Mouse (Mus musculus) myocyte (in vitro differentiated cells): ENCODE measurements around the gene Xpo4. TPM values are rescaled to one million over a fixed set of nuclear protein-coding genes. Genes with fewer than 3 reads are reported as not detected.

Experiments used
- H3K27me3 ChIP-seq: one replicate; pipeline ENCODE4 v1.6.1; 2011; ENCODE audit not compliant: control insufficient read depth, insufficient read depth, insufficient read length
- H3K36me3 ChIP-seq: one replicate; pipeline ENCODE4 v1.6.1; 2011; ENCODE audit not compliant: control insufficient read depth, insufficient read depth
- H3K4me2 ChIP-seq: one replicate; pipeline ENCODE4 v1.6.1; 2011; ENCODE audit warnings: low read depth, control low read depth
- H3K4me3 ChIP-seq: one replicate; pipeline ENCODE4 v1.5.1; 2011; ENCODE audit warnings: mild to moderate bottlenecking, control low read depth, moderate library complexity
- H3K79me2 ChIP-seq: one replicate; pipeline ENCODE4 v1.6.1; 2011; ENCODE audit not compliant: control insufficient read depth, insufficient read depth
- H3ac ChIP-seq: one replicate; pipeline ENCODE4 v1.6.1; 2011; ENCODE audit not compliant: control insufficient read depth, insufficient read length
- CEBPB ChIP-seq: IDR thresholded peaks from 2 replicates; pipeline ENCODE4 v1.6.1; 2011; ENCODE audit warnings: mild to moderate bottlenecking, moderate library complexity; ENCODE audit not compliant: poor library complexity, insufficient read depth, severe bottlenecking
- E2F4 ChIP-seq: IDR thresholded peaks from one replicate; pipeline ENCODE4 v1.6.1; 2011; ENCODE audit warnings: mild to moderate bottlenecking, control low read depth, moderate library complexity; ENCODE audit not compliant: insufficient read depth
- MAX ChIP-seq: IDR thresholded peaks from one replicate; pipeline ENCODE4 v1.6.1; 2011; ENCODE audit warnings: low read depth, mild to moderate bottlenecking, control low read depth
- MYOD1 ChIP-seq, 3 experiments: IDR thresholded peaks; one replicate each; pipeline ENCODE4 v1.6.1; 2011; ENCODE audit warnings: control low read depth in 2 of 3, low read depth in 2 of 3, mild to moderate bottlenecking in 2 of 3, moderate library complexity in 1 of 3; ENCODE audit not compliant: insufficient read length in 2 of 3, control insufficient read depth in 1 of 3
- MYOG ChIP-seq, 3 experiments: IDR thresholded peaks; one replicate each; pipeline ENCODE4 v1.6.1; 2011; ENCODE audit warnings: control low read depth in 2 of 3, low read depth in 2 of 3, mild to moderate bottlenecking in 2 of 3; ENCODE audit not compliant: insufficient read length in 2 of 3, control insufficient read depth in 1 of 3, insufficient read depth in 1 of 3
- POLR2A ChIP-seq: IDR thresholded peaks from one replicate; pipeline ENCODE4 v1.6.1; 2011; ENCODE audit warnings: low read depth, mild to moderate bottlenecking, control low read depth, moderate library complexity; ENCODE audit not compliant: insufficient read length
- POLR2AphosphoS2 ChIP-seq: IDR thresholded peaks from one replicate; pipeline ENCODE4 v1.6.1; 2011; ENCODE audit warnings: low read depth, control low read depth; ENCODE audit not compliant: insufficient read length
- REST ChIP-seq: IDR thresholded peaks from one replicate; pipeline ENCODE4 v1.6.1; 2011; ENCODE audit warnings: mild to moderate bottlenecking, control low read depth, moderate library complexity; ENCODE audit not compliant: insufficient read depth, insufficient read length
- SRF ChIP-seq: IDR thresholded peaks from one replicate; pipeline ENCODE4 v1.6.1; 2011; ENCODE audit warnings: low read depth; ENCODE audit not compliant: control insufficient read depth, insufficient read length
- TCF12 ChIP-seq: IDR thresholded peaks from one replicate; pipeline ENCODE4 v1.6.1; 2011; ENCODE audit warnings: mild to moderate bottlenecking, control low read depth; ENCODE audit not compliant: poor library complexity, insufficient read depth, severe bottlenecking
- TCF3 ChIP-seq: IDR thresholded peaks from one replicate; pipeline ENCODE4 v1.6.1; 2011; ENCODE audit warnings: low read depth, control low read depth; ENCODE audit not compliant: insufficient read length
- USF1 ChIP-seq: IDR thresholded peaks from one replicate; pipeline ENCODE4 v1.6.1; 2011; ENCODE audit warnings: low read depth, mild to moderate bottlenecking, control low read depth, moderate library complexity
- polyA plus RNA-seq: library from polyadenylated mRNA; unstranded; fragments of >200 nt; fragmentation: generic; extraction: Trizol; gene quantifications from one replicate; pipeline ENCODE4 v1.2.1, GENCODE M21; 2012; ENCODE audit warnings: missing spikeins

Gene Xpo4
- polyA plus RNA-seq, 1 experiment = 3.0 TPM

- no peaks in the 10 kb centered on the region for H3K79me2 ChIP-seq
- no peaks in the 10 kb centered on the region for H3K36me3 ChIP-seq
- peaks cover 10% of the 10 kb centered on the region for H3K27me3 ChIP-seq
- H3K4me2 ChIP-seq = no peak overlapping the region
- H3K4me3 ChIP-seq = no peak overlapping the region
- TF ChIP-seq MYOG (IDR thresholded peaks at IDR 0.05; ENCODE audit: control insufficient read depth in 1 of 3, insufficient read depth in 1 of 3, insufficient read length in 2 of 3, low read depth in 2 of 3) (no peak), E2F4 (no peak), TCF12 (no peak), POLR2AphosphoS2 (no peak), MYOD1 (IDR thresholded peaks at IDR 0.05; ENCODE audit: control insufficient read depth in 1 of 3, insufficient read length in 2 of 3, low read depth in 2 of 3) (no peak), CEBPB (no peak), REST (no peak), TCF3 (no peak), SRF (no peak), POLR2A (no peak), USF1 (no peak), MAX (no peak)
- no peak overlapping the region for H3ac ChIP-seq
Measured at GRCm38 (mm10) chr14:57532577-57532976, 132.7 kb downstream of the Xpo4 start.

GRCm38 (mm10) chr14:57529786-57530515 is 135.3 kb downstream of the Xpo4 start:
- H3K27me3 ChIP-seq = peaks cover 13% of the 10 kb centered on the region
- H3K79me2 ChIP-seq = no peaks in the 10 kb centered on the region
- no peak for TF ChIP-seq CEBPB
- TF ChIP-seq TCF3 = no peak
- TF ChIP-seq MYOG (IDR thresholded peaks at IDR 0.05; ENCODE audit: control insufficient read depth in 1 of 3, insufficient read depth in 1 of 3, insufficient read length in 2 of 3, low read depth in 2 of 3) = no peak
- TF ChIP-seq REST = no peak
- no peak for TF ChIP-seq E2F4
- no peak for TF ChIP-seq POLR2AphosphoS2
- no peak for TF ChIP-seq USF1
- no peak for TF ChIP-seq POLR2A
- TF ChIP-seq SRF = no peak
- no peak for TF ChIP-seq TCF12
- TF ChIP-seq MYOD1 (IDR thresholded peaks at IDR 0.05; ENCODE audit: control insufficient read depth in 1 of 3, insufficient read length in 2 of 3, low read depth in 2 of 3) = no peak
- no peak for TF ChIP-seq MAX
- no peak overlapping the region for H3K4me2 ChIP-seq
- no peak overlapping the region for H3K4me3 ChIP-seq
- no peak overlapping the region for H3ac ChIP-seq
- no peaks in the 10 kb centered on the region for H3K36me3 ChIP-seq

GRCm38 (mm10) chr14:57529086-57529785 is 136.0 kb downstream of the Xpo4 start:
- peaks cover 14% of the 10 kb centered on the region for H3K27me3 ChIP-seq
- H3K36me3 ChIP-seq = no peaks in the 10 kb centered on the region
- no peak overlapping the region for H3K4me3 ChIP-seq
- no peak overlapping the region for H3K4me2 ChIP-seq
- H3K79me2 ChIP-seq = no peaks in the 10 kb centered on the region
- TF ChIP-seq REST (no peak), MYOD1 (IDR thresholded peaks at IDR 0.05; ENCODE audit: control insufficient read depth in 1 of 3, insufficient read length in 2 of 3, low read depth in 2 of 3) (no peak), MYOG (IDR thresholded peaks at IDR 0.05; ENCODE audit: control insufficient read depth in 1 of 3, insufficient read depth in 1 of 3, insufficient read length in 2 of 3, low read depth in 2 of 3) (no peak), E2F4 (no peak), POLR2A (no peak), USF1 (no peak), TCF3 (no peak), TCF12 (no peak), CEBPB (no peak), MAX (no peak), SRF (no peak), POLR2AphosphoS2 (no peak)
- no peak overlapping the region for H3ac ChIP-seq

- Histone ChIP-seq H3ac (no peak overlapping the region), H3K27me3 (peaks cover 22% of the 10 kb centered on the region), H3K4me2 (no peak overlapping the region), H3K36me3 (no peaks in the 10 kb centered on the region), H3K79me2 (no peaks in the 10 kb centered on the region), H3K4me3 (no peak overlapping the region)
- TF ChIP-seq MYOG (IDR thresholded peaks at IDR 0.05; ENCODE audit: control insufficient read depth in 1 of 3, insufficient read depth in 1 of 3, insufficient read length in 2 of 3, low read depth in 2 of 3) (no peak), MYOD1 (IDR thresholded peaks at IDR 0.05; ENCODE audit: control insufficient read depth in 1 of 3, insufficient read length in 2 of 3, low read depth in 2 of 3) (no peak), POLR2AphosphoS2 (no peak), TCF3 (no peak), E2F4 (no peak), MAX (no peak), POLR2A (no peak), CEBPB (no peak)
Measured at GRCm38 (mm10) chr14:57527598-57527997, 137.6 kb downstream of the Xpo4 start.

Other genes starting within 250 kb of the Xpo4 start
- gene Ift88, start 241.4 kb downstream of the Xpo4 start, polyA plus RNA-seq = 2.8 TPM
- gene Il17d, start 140.7 kb downstream of the Xpo4 start, polyA plus RNA-seq = 0.04 TPM
- gene Eef1akmt1, start 93.8 kb downstream of the Xpo4 start, polyA plus RNA-seq = 52.3 TPM
- gene Gm49361, start 80.7 kb upstream of the Xpo4 start, polyA plus RNA-seq = not detected
- 10.6 TPM for gene Lats2, start 93.0 kb upstream of the Xpo4 start, polyA plus RNA-seq
- 168 TPM for gene Sap18, start 132.8 kb upstream of the Xpo4 start, polyA plus RNA-seq
- 3.8 TPM for gene Ska3, start 160.8 kb upstream of the Xpo4 start, polyA plus RNA-seq
- gene Mrpl57, start 160.8 kb upstream of the Xpo4 start, polyA plus RNA-seq = 133 TPM
- gene Zdhhc20, start 224.8 kb upstream of the Xpo4 start, polyA plus RNA-seq = 9.6 TPM